Mouse (Mus musculus): ENCODE results near the gene P3h2. TPM values are rescaled to one million over a fixed set of nuclear protein-coding genes. Genes with fewer than 3 reads are reported as not detected.

Gene P3h2
- total RNA-seq (2015; ENCODE audit: low replicate concordance): 0.42 TPM in 1 of 2 replicates, not detected in the other
- total RNA-seq (2017; ENCODE audit: low replicate concordance): not detected in 2 replicates

- ATAC-seq (replicated peaks; ENCODE audit: low FRiP score, poor library complexity, severe bottlenecking): no peak
These were observed at the start of gene P3h2 for GRCm38 (mm10) chr16:26105115-26105974. TSS of gene P3h2 (minus strand) at chr16:26105784.

- ATAC-seq (replicated peaks; ENCODE audit: low FRiP score, poor library complexity, severe bottlenecking): no peak
These were observed 46.7 kb upstream of the P3h2 start for GRCm38 (mm10) chr16:26152258-26152657.

- no peak for ATAC-seq (replicated peaks; ENCODE audit: low FRiP score, poor library complexity, severe bottlenecking)
These were observed 45.4 kb upstream of the P3h2 start for GRCm38 (mm10) chr16:26150943-26151342.

- ATAC-seq (replicated peaks; ENCODE audit: low FRiP score, poor library complexity, severe bottlenecking): no peak
These were observed 41.3 kb upstream of the P3h2 start for GRCm38 (mm10) chr16:26146853-26147252.

DNA sequence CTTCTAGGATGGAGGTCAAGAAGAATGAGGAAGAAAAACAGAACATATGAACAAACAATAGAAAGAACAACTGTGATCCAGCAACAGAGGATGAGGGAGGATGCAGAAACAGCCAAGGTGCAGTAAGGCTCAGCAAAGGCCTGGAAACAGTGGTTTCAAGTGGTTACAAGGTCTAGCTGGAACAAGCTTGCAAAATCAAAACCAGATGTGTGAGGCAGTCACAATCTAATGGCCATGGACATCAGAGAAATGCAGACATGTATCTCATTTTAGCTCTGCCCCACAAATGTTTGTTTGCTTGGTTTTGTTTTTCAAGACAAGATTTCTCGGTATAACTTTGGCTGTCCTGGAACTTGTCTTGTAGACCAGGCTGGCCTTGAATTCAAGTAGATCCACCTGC lies 25.5 kb upstream of the P3h2 start:
- no peak for ATAC-seq (replicated peaks; ENCODE audit: low FRiP score, poor library complexity, severe bottlenecking)

- ATAC-seq (replicated peaks; ENCODE audit: low FRiP score, poor library complexity, severe bottlenecking): no peak
These were observed 1.0 kb upstream of the P3h2 start for GRCm38 (mm10) chr16:26106618-26107017.

DNA sequence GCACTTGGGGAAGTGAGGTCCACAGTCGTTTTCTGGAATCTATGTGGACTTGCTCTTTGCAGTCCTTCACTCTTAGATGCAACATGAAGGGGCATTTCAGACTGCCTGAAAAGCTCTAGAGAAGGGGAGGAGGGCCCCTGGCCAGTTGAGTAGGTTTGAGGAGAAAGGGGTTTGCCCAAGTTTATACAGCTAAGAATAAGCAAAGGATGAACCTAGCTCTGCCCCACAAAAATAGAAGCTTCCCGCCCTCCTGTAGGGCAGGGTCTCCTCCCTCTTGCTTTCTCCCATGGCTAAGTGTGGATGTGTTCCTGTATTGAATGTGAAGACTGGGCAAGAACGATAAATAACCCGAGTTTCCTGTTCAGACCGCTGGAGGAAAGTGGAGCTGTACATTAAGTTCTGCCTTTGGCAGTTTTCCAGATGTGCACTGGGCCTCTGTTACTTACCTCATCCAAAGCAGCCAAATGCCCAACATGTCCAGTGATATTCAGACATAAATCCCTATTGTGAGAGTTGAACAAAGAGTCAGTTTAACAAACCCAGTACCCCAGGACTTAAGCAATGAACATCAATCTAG lies 545 bp upstream of the P3h2 start:
- no peak for ATAC-seq (replicated peaks; ENCODE audit: low FRiP score, poor library complexity, severe bottlenecking)

GRCm38 (mm10) chr16:26104274-26104673 lies 1.3 kb downstream of the P3h2 start:
- no peak for ATAC-seq (replicated peaks; ENCODE audit: low FRiP score, poor library complexity, severe bottlenecking)

DNA sequence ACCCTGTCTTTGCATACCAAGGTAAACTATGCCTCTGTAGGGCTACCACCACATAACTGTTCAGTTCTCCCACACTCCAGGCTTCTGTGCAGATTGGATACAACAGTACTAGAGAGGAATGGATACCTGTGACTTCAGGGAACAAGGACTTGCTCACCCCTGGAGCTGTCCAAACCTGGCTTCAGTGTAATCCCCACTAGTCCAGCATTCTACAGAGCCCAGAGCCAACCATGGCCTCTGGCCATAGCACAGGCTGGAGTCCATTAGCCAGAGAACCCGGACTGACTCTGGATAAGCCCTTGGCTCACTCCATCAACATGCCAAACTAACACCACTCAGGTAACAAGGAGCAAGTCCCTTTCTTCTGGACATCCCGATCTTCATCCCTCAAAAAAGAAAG lies 2.7 kb downstream of the P3h2 start:
- ATAC-seq (replicated peaks; ENCODE audit: low FRiP score, poor library complexity, severe bottlenecking): no peak

- ATAC-seq (replicated peaks; ENCODE audit: low FRiP score, poor library complexity, severe bottlenecking): no peak
These were observed 5.4 kb downstream of the P3h2 start for GRCm38 (mm10) chr16:26100167-26100566.

GRCm38 (mm10) chr16:26095696-26096284 lies 9.8 kb downstream of the P3h2 start:
- no peak for ATAC-seq (replicated peaks; ENCODE audit: low FRiP score, poor library complexity, severe bottlenecking)

GRCm38 (mm10) chr16:26093888-26094287 lies 11.7 kb downstream of the P3h2 start:
- no peak for ATAC-seq (replicated peaks; ENCODE audit: low FRiP score, poor library complexity, severe bottlenecking)

DNA sequence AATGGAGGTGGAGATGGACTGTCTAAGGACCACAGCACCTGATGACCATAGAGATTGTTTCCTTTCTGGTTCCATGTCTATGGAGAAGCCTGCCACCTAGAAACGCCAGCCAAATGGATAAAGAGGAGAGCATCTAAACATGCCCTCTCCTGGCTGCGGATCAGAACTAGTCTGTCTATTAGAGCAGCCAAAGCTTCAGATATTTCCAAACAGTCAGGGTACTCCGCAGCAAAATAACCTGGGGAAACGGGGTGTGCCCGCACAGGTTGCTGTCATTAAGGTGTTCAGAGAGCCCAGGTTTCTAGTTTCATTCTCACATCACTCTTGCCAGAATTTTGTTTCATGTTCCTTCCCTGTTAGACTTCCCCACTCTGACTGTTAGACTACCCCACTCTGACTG lies 16.6 kb downstream of the P3h2 start:
- ATAC-seq (replicated peaks; ENCODE audit: low FRiP score, poor library complexity, severe bottlenecking): no peak

DNA sequence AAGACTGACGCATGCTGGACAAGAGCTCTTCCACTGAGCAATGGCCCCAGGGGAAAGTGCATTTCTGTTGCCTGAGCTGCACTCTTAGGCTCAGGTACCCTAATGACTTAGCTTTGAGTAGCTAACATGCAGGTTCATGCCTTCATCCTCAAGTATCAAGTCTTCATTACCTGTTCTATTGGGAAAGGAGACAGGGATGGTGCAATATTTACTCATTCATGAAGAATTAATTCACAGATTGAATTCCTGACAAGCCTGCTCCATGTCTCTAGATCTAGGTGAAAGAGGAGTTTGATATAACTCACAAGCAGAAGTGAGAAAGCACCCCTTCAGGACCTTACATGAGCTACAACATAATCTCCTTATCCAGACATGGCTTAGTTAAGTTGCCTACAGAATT lies 17.3 kb downstream of the P3h2 start:
- no peak for ATAC-seq (replicated peaks; ENCODE audit: low FRiP score, poor library complexity, severe bottlenecking)

DNA sequence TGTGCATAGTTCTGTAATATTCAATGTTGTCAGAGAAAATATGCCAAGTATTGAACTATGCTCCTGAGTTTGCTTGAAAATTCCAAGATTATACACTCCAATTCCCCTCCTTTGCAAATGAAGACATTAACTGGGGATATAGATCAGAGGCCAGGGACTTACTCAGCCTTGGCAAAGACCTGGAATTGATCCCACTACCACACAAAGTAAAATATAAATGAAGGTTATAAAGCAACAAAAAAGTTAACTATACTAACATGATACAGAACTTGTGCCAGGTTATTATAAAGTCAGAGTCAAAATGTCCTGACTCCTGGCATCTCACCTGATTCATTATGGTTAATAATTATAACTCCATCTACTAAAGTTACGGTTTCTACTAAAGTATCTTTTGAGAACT lies 18.6 kb downstream of the P3h2 start:
- no peak for ATAC-seq (replicated peaks; ENCODE audit: low FRiP score, poor library complexity, severe bottlenecking)

- ATAC-seq (replicated peaks; ENCODE audit: low FRiP score, poor library complexity, severe bottlenecking): no peak
These were observed 20.4 kb downstream of the P3h2 start for GRCm38 (mm10) chr16:26085160-26085559.

DNA sequence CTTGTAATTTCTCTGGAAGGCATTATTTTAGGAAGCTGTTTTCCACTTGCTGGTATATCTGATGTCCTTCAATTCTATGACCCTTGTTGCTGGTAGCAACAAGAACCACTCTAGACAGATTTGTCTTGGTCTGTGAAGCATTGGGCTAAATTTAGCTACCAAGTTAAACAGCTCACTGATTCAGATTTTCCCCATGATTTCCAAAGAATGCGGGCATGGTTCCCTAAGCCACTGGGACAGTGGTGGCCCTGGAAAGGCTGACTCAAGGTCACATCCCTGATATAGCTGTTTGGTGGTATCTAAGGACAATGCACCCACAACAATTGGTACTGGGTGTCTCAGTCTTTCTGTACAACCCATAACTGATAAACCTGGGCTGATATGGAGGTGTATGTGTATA lies 22.8 kb downstream of the P3h2 start:
- ATAC-seq (replicated peaks; ENCODE audit: low FRiP score, poor library complexity, severe bottlenecking): no peak

GRCm38 (mm10) chr16:26082391-26082790 lies 23.2 kb downstream of the P3h2 start:
- no peak for ATAC-seq (replicated peaks; ENCODE audit: low FRiP score, poor library complexity, severe bottlenecking)

DNA sequence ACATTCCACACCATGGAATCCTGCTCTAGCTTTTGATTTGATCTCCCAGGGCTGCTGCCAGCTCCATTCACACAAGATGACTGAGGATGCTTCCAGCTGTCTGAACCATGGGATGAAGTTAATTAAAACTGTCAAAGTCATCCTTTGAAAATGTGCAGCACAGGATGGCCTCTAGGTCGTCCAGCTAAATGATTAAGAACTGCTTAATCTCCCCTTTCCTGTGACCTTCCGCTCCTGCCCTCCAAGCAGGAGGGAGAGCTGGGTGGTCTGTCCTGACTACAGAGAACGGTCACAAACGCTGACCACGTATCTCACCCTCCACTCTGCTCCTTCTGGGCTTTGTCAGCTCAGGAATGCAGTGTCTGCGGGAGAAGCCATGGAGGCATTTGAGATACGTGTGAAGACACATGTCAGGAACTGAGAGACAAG lies 26.6 kb downstream of the P3h2 start:
- ATAC-seq (replicated peaks; ENCODE audit: low FRiP score, poor library complexity, severe bottlenecking): no peak

GRCm38 (mm10) chr16:26078100-26078422 lies 27.5 kb downstream of the P3h2 start:
- ATAC-seq (replicated peaks; ENCODE audit: low FRiP score, poor library complexity, severe bottlenecking): no peak

Measured in erythroblast, adult 5-6 weeks (primary cell).